Mouse (Mus musculus) cerebellum, adult 9-11 months (tissue): ENCODE measurements around the gene Sncb.
A peak's percentile ranks its signal among the peaks of the same experiment; 100 is the strongest.

ENCODE experiments used
- DNase-seq: peaks from one replicate; pipeline ENCODE4 v3.0.0; 2022

Gene Sncb

GRCm38 (mm10) chr13:54781086-54781485 lies 14.7 kb upstream of the Sncb start:
- no peak for DNase-seq

GRCm38 (mm10) chr13:54780592-54780991 lies 14.2 kb upstream of the Sncb start:
- peak; percentile 80 for DNase-seq

- DNase-seq, result peak; percentile 44
These were observed 617 bp upstream of the Sncb start for GRCm38 (mm10) chr13:54767012-54767411.

GRCm38 (mm10) chr13:54765281-54766191 lies 859 bp downstream of the Sncb start:
- peak; percentile 82 for DNase-seq

GRCm38 (mm10) chr13:54760906-54761305 lies 5.5 kb downstream of the Sncb start:
- peak; percentile 48 for DNase-seq

GRCm38 (mm10) chr13:54760164-54760795 lies 6.1 kb downstream of the Sncb start:
- DNase-seq, result peak; percentile 80

GRCm38 (mm10) chr13:54759496-54759895 lies 6.9 kb downstream of the Sncb start:
- DNase-seq, result peak; percentile 80

GRCm38 (mm10) chr13:54758756-54759470 lies 7.5 kb downstream of the Sncb start:
- DNase-seq, result peak; percentile 77

- DNase-seq, result peak; percentile 98
These were observed 8.2 kb downstream of the Sncb start for GRCm38 (mm10) chr13:54758045-54758755.

GRCm38 (mm10) chr13:54757093-54757830 lies 9.1 kb downstream of the Sncb start:
- DNase-seq, result peak; percentile 88

GRCm38 (mm10) chr13:54756156-54756712 lies 10.2 kb downstream of the Sncb start:
- peak; percentile 56 for DNase-seq

GRCm38 (mm10) chr13:54755201-54755830 lies 11.1 kb downstream of the Sncb start:
- DNase-seq, result peak; percentile 66

GRCm38 (mm10) chr13:54754169-54755080 lies 12.0 kb downstream of the Sncb start:
- peak; percentile 72 for DNase-seq

GRCm38 (mm10) chr13:54753733-54754132 lies 12.7 kb downstream of the Sncb start:
- DNase-seq, result peak; percentile 53

GRCm38 (mm10) chr13:54752656-54753055 lies 13.7 kb downstream of the Sncb start:
- peak; percentile 80 for DNase-seq

- DNase-seq, result no peak
These were observed 15.7 kb downstream of the Sncb start for GRCm38 (mm10) chr13:54750699-54751098.

GRCm38 (mm10) chr13:54749864-54750411 lies 16.5 kb downstream of the Sncb start, which contains the start of gene Gprin1:
Gprin1 (minus strand) TSS chr13:54749874.
- DNase-seq, result peak; percentile 81

GRCm38 (mm10) chr13:54749061-54749863 lies 17.1 kb downstream of the Sncb start:
- DNase-seq, result peak; percentile 85

GRCm38 (mm10) chr13:54748721-54749060 lies 17.7 kb downstream of the Sncb start:
- DNase-seq, result peak; percentile 80
